17 mouse cellular contexts compared by ENCODE assay signal in genomic region chr5:132102426-132102825, GRCm38 (mm10).
"Had no signal": no experiment of that assay in that cellular context is flagged by ENCODE, and none has a peak within 500 bp of the region (broad histone marks: within the 10 kb centered on the region; RNA-seq: fewer than 3 reads in every experiment).

No protein-coding gene starts in this region.

- DNase-seq: left cerebral cortex, postnatal 4 days; liver; liver, embryonic 13.5 days; liver, postnatal 0 days; lung, adult 18-20 months; lung, adult 2 months; lung, embryonic 14.5 days; lung, postnatal 10 days; lung, postnatal 14 days; lung, postnatal 36 days; lung, postnatal 4 days; midbrain, embryonic 14.5 days had no signal

- ATAC-seq: liver, embryonic 12.5 days; liver, postnatal 0 days; lung, postnatal 0 days; midbrain, embryonic 13.5 days; midbrain, embryonic 15.5 days; midbrain, embryonic 16.5 days had no signal
